Mouse (Mus musculus): ENCODE measurements around the gene Trp63.

DNA sequence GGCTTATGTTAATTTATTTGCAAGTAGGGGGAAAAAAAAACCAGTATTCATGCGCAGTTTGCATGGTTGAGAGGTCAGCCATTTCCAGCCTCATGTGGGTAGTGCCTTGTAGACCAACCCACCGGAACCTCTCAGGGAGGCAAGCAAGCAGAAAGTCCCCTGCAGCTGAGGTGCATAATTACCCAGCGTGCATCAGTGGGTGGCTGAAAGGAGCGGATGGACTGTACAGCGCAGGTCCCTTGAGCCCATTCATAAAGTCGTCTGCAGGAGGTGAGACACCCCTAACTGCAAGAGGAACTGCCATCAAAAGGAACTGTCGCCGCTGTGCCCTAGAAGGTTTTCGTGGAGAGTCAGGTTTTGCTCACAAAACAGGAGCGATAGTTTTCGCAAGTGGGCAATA, 68.3 kb downstream of the Trp63 start:
- TF ChIP-seq CTCF (IDR thresholded peaks at IDR 0.05; ENCODE audit: insufficient read depth, low read length) (no peak), POLR2A (IDR thresholded peaks at IDR 0.05; ENCODE audit: borderline replicate concordance, extremely low read depth, low read depth, low read length) (no peak)

Measured in lung, adult 2 months (tissue).